Mouse (Mus musculus) testis, postnatal 14 days (tissue): ENCODE data around the gene Fam221a.
A peak's percentile ranks its signal among the peaks of the same experiment; 100 is the strongest.
"Not testable (repeated sequence)": the region's sequence is repeated elsewhere in the genome, so short reads cannot be mapped to it uniquely, and the experiment has no call there.

Experiments used
- DNase-seq: peaks from one replicate; pipeline ENCODE4 v3.0.0; 2021; ENCODE audit warnings: low spot score

Fam221a gene

DNA sequence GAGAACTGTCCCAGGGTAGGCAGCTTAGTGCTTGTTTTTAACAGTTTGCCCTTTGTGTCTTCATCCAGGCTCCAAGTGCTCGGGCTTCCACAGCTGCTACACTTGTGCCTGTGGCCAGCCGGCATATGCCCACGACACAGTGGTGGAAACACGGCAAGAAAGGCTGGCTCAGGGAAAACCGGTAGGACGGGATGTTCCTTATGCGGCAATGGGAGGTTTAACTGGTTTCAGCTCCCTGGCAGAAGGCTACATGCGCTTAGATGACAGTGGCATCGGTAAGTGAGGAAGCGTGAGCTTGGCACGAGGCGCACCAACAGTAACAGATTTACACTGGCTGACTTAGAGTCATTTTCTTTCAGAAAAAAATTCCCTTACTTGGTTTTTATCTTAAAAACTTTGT lies 10.8 kb downstream of the Fam221a start:
- no peak for DNase-seq

DNA sequence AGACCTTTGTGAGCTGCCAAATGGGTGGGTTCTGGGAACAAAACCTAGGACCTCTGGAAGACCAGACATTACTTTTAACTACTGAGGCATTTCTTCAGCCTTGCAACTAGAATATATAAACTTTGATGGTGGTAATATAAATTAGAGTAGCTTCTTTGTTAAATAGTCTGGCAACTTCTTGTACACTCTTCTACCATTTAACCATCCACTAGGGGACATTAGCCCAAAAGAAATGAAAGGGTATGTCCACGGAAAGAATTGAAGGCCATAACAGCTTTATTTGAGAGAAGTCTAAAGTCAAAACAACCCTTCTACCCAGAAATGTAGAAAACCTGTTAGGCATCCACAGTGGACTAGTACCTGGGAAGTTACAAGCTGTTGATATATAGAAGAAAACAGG lies 26.7 kb downstream of the Fam221a start:
- DNase-seq = no peak

DNA sequence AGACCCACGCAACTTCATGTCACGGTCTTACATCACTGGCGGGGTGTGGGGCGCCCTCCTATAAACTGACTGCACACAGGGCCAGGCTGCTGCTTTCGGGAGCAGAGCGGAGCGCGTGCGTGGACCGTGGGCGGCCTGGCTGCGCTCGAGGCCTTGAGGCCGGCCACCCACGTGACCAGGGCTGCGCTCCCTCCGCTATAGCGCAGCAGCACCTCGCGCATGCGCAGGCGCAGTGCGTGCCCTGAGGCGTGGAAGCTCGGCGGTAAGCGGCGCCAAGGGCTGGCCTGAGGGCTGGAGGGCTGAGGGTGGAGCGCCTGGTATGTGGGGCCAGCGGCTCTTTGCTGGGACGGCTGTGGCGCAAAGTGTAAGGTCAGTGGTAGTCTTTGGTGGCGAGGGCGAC lies 27.8 kb downstream of the Fam221a start, which contains the start of gene Stk31:
Gene Stk31, plus strand, starts transcription at position 289 of the 400 bp plus-strand sequence.
- peak; percentile 94 for DNase-seq

DNA sequence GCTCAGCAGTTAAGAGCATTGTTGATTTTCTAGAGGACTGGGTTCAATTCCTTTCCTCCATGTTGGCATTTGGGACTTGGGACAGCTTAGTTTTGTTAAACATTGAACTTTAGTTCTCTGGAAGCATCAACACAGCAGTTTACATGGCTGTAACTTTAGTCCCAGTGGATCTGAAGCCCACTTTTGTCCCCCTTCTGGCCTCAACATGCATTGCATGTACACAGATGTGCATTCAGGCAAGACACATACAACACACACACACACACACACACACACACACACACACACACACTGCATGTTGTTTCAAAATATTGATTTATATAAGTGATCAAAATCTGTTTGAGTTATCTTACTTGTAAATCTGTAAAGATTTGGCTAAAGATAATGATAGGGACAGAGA lies 29.9 kb downstream of the Fam221a start:
- no peak for DNase-seq

DNA sequence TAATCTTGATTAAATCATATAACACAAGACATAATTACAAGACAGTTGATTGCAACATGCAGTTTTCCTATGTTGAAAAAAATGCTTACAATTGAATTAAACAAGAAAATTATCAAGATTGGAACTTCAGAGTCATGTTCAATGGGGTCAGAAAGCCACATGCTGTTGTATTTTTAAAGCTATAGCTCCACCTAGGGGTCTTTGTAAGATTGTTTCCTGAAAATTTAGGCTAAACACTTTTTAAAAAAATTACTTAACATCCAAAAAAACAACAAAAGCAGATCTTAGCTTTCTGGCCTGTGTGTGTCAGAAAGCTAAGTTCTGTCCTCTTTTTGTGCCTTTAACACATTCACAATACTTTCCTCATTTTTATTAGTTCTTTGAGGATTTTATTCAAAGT lies 30.8 kb downstream of the Fam221a start:
- DNase-seq = no peak

DNA sequence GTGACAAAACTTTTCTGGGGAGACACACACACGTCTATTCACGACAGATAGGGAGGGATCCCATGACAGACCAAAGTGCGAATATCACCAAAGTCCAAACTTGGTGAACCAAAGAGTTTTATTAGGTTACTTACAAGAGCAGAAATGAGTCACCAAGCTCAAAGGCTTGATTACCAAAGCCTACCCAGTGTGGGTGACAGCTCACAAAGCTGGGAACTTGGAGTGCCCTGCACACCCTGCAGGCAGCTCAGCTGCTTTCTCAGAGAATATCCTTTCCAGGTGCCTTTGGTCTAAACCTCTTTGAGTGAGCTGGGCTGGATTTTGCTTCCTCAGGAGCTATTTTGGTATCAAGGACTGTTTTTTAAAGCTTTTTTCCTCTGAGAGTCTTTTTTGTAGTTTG lies 43.3 kb downstream of the Fam221a start:
- no peak for DNase-seq

DNA sequence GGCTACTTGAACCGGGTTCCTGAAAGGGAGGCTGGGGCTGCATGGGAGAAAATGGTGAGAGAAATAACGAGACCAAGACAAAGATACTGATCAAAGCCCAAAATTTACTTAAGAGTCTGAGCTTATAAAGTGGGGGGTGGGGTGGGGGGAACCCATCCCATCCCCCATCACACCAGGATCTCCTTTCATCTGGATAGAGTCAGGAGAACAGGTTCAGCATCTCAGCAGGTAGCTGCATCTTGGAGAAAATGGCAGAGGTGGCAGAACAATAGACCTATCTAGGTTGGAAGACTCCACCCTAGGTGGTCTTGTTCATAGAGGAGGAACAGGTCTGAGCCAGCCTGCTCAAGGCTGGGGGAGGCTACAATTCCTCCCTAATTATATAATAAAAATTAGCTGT lies 45.4 kb downstream of the Fam221a start:
- DNase-seq = not testable (repeated sequence)

DNA sequence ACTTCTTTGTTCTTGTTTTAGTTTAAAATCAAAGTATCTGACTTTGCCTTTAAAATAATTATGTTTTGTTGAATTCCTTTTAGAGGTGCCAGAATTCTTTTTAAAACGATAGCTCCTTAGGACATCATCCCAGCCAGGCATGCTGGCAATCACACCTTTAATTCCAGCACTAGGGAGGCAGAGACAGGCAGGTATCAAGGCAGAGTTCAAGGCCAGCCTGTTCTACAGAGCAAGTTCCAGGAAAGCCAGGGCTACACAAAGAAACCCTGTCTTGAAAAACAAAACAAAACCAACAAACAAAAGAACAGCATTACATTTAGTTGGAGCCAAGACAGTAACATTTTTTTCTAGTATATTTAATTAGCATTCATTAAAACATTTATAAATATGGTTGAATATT lies 48.4 kb downstream of the Fam221a start:
- no peak for DNase-seq

DNA sequence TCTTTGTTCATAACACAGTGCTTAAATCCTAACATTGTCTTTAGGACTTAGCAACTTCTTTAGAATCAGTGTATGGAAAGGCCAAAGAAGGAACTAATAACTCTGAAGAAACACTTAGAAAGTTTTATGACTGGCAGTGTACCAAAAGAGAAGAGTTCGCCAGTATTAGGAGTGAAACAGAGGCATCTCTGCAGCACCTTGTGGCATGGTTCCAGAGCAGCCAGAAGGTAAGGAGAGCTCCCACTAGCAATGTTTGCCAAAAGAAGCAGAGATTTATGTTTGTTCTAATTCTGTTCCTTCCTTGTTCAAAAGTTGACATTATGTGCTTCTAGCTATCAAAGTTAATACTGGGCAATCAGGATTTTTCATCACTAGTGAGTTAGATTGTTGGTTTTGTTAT lies 69.8 kb downstream of the Fam221a start:
- no peak for DNase-seq
